10 mouse cellular contexts compared by ENCODE assay signal in genomic region chr19:4456227-4456626, GRCm38 (mm10). TPM values are rescaled to one million over a fixed set of nuclear protein-coding genes. Genes with fewer than 3 reads are reported as not detected.
DNase-seq lines count a peak whose midpoint lies in the region; ATAC-seq and TF ChIP-seq lines count a peak whose summit lies in the region.
"Had no signal": no experiment of that assay in that cellular context is flagged by ENCODE, and none has a peak within 500 bp of the region (broad histone marks: within the 10 kb centered on the region; RNA-seq: fewer than 3 reads in every experiment).

No protein-coding gene starts in this region.

- ATAC-seq in hindbrain, embryonic 11.5 days (ENCODE audit: low FRiP score) = no peak
- no peak for ATAC-seq in hindbrain, embryonic 16.5 days
- no peak for ATAC-seq in neural tube, embryonic 11.5 days (ENCODE audit: insufficient read depth, low FRiP score, low TSS enrichment)

- peak; percentile 80 for DNase-seq in hindbrain, embryonic 11.5 days (ENCODE audit: low spot score)
- peak; percentile 73 for DNase-seq in ES-E14 (ENCODE audit: low read depth, low spot score)
- peak; percentile 42 for DNase-seq in c-Kit-positive CD71-positive TER-119-negative erythroid progenitor cells, embryonic 14.5 days (ENCODE audit: low read depth)
- peak; percentile 27 for DNase-seq in gastrocnemius, postnatal 14 days
- DNase-seq in left cerebral cortex, postnatal 4 days = peak; percentile 59
- DNase-seq in neural tube, embryonic 11.5 days (ENCODE audit: low spot score) = peak; percentile 75
- peak; percentile 80 for DNase-seq in thymus, postnatal 4 days

- H3K9me3 ChIP-seq in hindbrain, embryonic 11.5 days (ENCODE audit: control insufficient read depth, low read length) = no peaks in the 10 kb centered on the region
- no peaks in the 10 kb centered on the region for H3K9me3 ChIP-seq in hindbrain, embryonic 16.5 days (ENCODE audit: control insufficient read depth, low read length)
- H3K9me3 ChIP-seq in ES-E14 (ENCODE audit: control insufficient read depth, insufficient read depth, low read depth, low read length) = no peaks in the 10 kb centered on the region
- H3K9me3 ChIP-seq in neural tube, embryonic 11.5 days (ENCODE audit: control insufficient read depth, low read length) = no peaks in the 10 kb centered on the region
- H3K9me3 ChIP-seq: embryonic facial prominence, embryonic 15.5 days had no signal

- H3K27ac ChIP-seq in hindbrain, embryonic 11.5 days (ENCODE audit: low read depth, low read length) = no peak overlapping the region
- no peak overlapping the region for H3K27ac ChIP-seq in hindbrain, embryonic 16.5 days (ENCODE audit: low read depth, low read length)
- H3K27ac ChIP-seq in ES-E14 (ENCODE audit: insufficient read depth, low read depth, low read length, poor library complexity, severe bottlenecking) = no peak overlapping the region
- H3K27ac ChIP-seq in neural tube, embryonic 11.5 days (ENCODE audit: low read depth, low read length) = no peak overlapping the region
- H3K27ac ChIP-seq: embryonic facial prominence, embryonic 15.5 days had no signal

- H3K4me3 ChIP-seq in hindbrain, embryonic 11.5 days (ENCODE audit: low read depth, low read length) = no peak overlapping the region
- H3K4me3 ChIP-seq in hindbrain, embryonic 16.5 days (ENCODE audit: low read length) = no peak overlapping the region
- H3K4me3 ChIP-seq in ES-E14 (ENCODE audit: insufficient read depth in 1 of 2, low read depth in 1 of 2, low read length in 2 of 2, poor library complexity in 1 of 2, severe bottlenecking in 1 of 2) = peak overlapping the region in 1 of 2 experiments; percentile 56; a peak in 2 of 4 replicates
- H3K4me3 ChIP-seq in neural tube, embryonic 11.5 days (ENCODE audit: low read depth, low read length) = no peak overlapping the region
- H3K4me3 ChIP-seq: embryonic facial prominence, embryonic 15.5 days had no signal

- no peaks in the 10 kb centered on the region; the same call in 1 of the 2 replicates for H3K4me1 ChIP-seq in hindbrain, embryonic 11.5 days (replicated peaks; ENCODE audit: control insufficient read depth, insufficient read depth, low read length)
- H3K4me1 ChIP-seq in hindbrain, embryonic 16.5 days (ENCODE audit: control insufficient read depth, insufficient read depth, low read depth, low read length) = 0 out of 2 replicates have a peak, but pooled peaks cover 3% of the 10 kb centered on the region
- peaks cover 2 to 15% of the 10 kb centered on the region in 2 experiments; a peak in 3 of 4 replicates for H3K4me1 ChIP-seq in ES-E14 (ENCODE audit: control insufficient read depth in 2 of 2, insufficient read depth in 2 of 2, low read length in 2 of 2, poor library complexity in 1 of 2)
- H3K4me1 ChIP-seq in neural tube, embryonic 11.5 days (ENCODE audit: control insufficient read depth, insufficient read depth, low read length) = no peaks in the 10 kb centered on the region

- no peak overlapping the region for H3K4me2 ChIP-seq in hindbrain, embryonic 11.5 days (replicated peaks; ENCODE audit: low read depth, low read length)
- no peak overlapping the region for H3K4me2 ChIP-seq in hindbrain, embryonic 16.5 days (ENCODE audit: low read length)
- no peak overlapping the region for H3K4me2 ChIP-seq in neural tube, embryonic 11.5 days (ENCODE audit: low read depth)
- H3K4me2 ChIP-seq: embryonic facial prominence, embryonic 15.5 days had no signal

- H3K36me3 ChIP-seq in hindbrain, embryonic 11.5 days (ENCODE audit: control insufficient read depth, insufficient read depth, low read length) = no peaks in the 10 kb centered on the region
- H3K36me3 ChIP-seq in hindbrain, embryonic 16.5 days (ENCODE audit: control insufficient read depth, insufficient read depth, low read length) = no peaks in the 10 kb centered on the region
- no peaks in the 10 kb centered on the region; the same call in 1 of the 2 replicates for H3K36me3 ChIP-seq in ES-E14 (ENCODE audit: control insufficient read depth, insufficient read depth, low read length, poor library complexity, severe bottlenecking)
- no peaks in the 10 kb centered on the region for H3K36me3 ChIP-seq in neural tube, embryonic 11.5 days (ENCODE audit: control insufficient read depth, insufficient read depth, low read length)
- H3K36me3 ChIP-seq: embryonic facial prominence, embryonic 15.5 days had no signal

- WGBS in hindbrain, embryonic 11.5 days = 13% methylated on average over 11 of the region's 11 CpGs
- 12% methylated on average over 11 of the region's 11 CpGs for WGBS in hindbrain, embryonic 16.5 days
- 12% methylated on average over 11 of the region's 11 CpGs for WGBS in neural tube, embryonic 11.5 days

- no peaks in the 10 kb centered on the region for H3K27me3 ChIP-seq in hindbrain, embryonic 11.5 days (ENCODE audit: control insufficient read depth, insufficient read depth, low read length)
- no peaks in the 10 kb centered on the region for H3K27me3 ChIP-seq in hindbrain, embryonic 16.5 days (replicated peaks; ENCODE audit: control insufficient read depth, insufficient read depth, low read length)
- no peaks in the 10 kb centered on the region for H3K27me3 ChIP-seq in neural tube, embryonic 11.5 days (ENCODE audit: control insufficient read depth, insufficient read depth, low read length)
- H3K27me3 ChIP-seq: embryonic facial prominence, embryonic 15.5 days had no signal

- intact Hi-C loops in gastrocnemius, postnatal 14 days (cut with DNase I; ENCODE audit: low total_unique reads) = no loop called here
- intact Hi-C loops in left cerebral cortex, postnatal 4 days (cut with DNase I) = no loop called here

- H3K9ac ChIP-seq in hindbrain, embryonic 11.5 days (ENCODE audit: low read depth, low read length) = no peak overlapping the region
- H3K9ac ChIP-seq in hindbrain, embryonic 16.5 days (ENCODE audit: low read depth, low read length) = no peak overlapping the region
- no peak overlapping the region for H3K9ac ChIP-seq in ES-E14 (ENCODE audit: insufficient read depth, low read depth, low read length, poor library complexity, severe bottlenecking)
- no peak overlapping the region for H3K9ac ChIP-seq in neural tube, embryonic 11.5 days (ENCODE audit: low read length)
- H3K9ac ChIP-seq: embryonic facial prominence, embryonic 15.5 days had no signal

- in situ Hi-C loops in ES-E14 (cut with MboI; ENCODE audit: low sequenced_read_pairs in 2 of 2, unreplicated experiment in 2 of 2) = no loop called here

TF ChIP-seq in ES-E14, 5 proteins besides CTCF, POLR2A, EP300 and RAD21:
- TF ChIP-seq MAFK (IDR thresholded peaks at IDR 0.05; ENCODE audit: insufficient read depth, low read depth, low read length) (no peak), CHD2 (IDR thresholded peaks at IDR 0.05; ENCODE audit: low read depth, low read length) (no peak), ZC3H11A (IDR thresholded peaks at IDR 0.05; ENCODE audit: borderline replicate concordance, low read depth, low read length) (no peak), ZNF384 (IDR thresholded peaks at IDR 0.05; ENCODE audit: low read depth, low read length) (no peak), HCFC1 (IDR thresholded peaks at IDR 0.05; ENCODE audit: borderline replicate concordance, insufficient read depth, low read length) (no peak)

RNA-seq across cellular contexts. Expression of gene Rhod, which starts 17.0 kb away (rescaled TPM):
- polyA plus RNA-seq in hindbrain, embryonic 11.5 days (2014; fragmentation: Nextera tagmentation; extraction: Ambion mirVana) = 14.0 and 15.2 TPM in 2 replicates
- 6.4 and 6.6 TPM in 2 replicates for polyA plus RNA-seq in hindbrain, embryonic 16.5 days (2015; fragmentation: Nextera tagmentation; extraction: Ambion mirVana)
- 10.9 and 15.5 TPM in 2 replicates for total RNA-seq in ES-E14 (2012; rRNA removed)
- 1 to 10 TPM; 1.0 to 2.0 TPM for total RNA-seq in gastrocnemius, postnatal 14 days (2021)
- total RNA-seq in left cerebral cortex, postnatal 4 days (2021) = 1 to 10 TPM; 1.1 to 2.0 TPM
- 17.1 and 17.4 TPM in 2 replicates for polyA plus RNA-seq in neural tube, embryonic 11.5 days (2014; fragmentation: Nextera tagmentation; extraction: Ambion mirVana)

RNA-seq across cellular contexts. Expression of gene Syt12, which starts 21.0 kb away (rescaled TPM):
- polyA plus RNA-seq in hindbrain, embryonic 11.5 days (2014; fragmentation: Nextera tagmentation; extraction: Ambion mirVana) = 0.91 and 0.99 TPM in 2 replicates
- polyA plus RNA-seq in hindbrain, embryonic 16.5 days (2015; fragmentation: Nextera tagmentation; extraction: Ambion mirVana) = 8.4 and 9.0 TPM in 2 replicates
- total RNA-seq in ES-E14 (2012; rRNA removed) = 0.58 and 1.1 TPM in 2 replicates
- total RNA-seq in gastrocnemius, postnatal 14 days (2021) = 1 to 10 TPM; 2.1 to 5.4 TPM
- total RNA-seq in left cerebral cortex, postnatal 4 days (2021) = 1 to 10 TPM; 4.4 to 5.3 TPM
- 0.58 and 1.8 TPM in 2 replicates for polyA plus RNA-seq in neural tube, embryonic 11.5 days (2014; fragmentation: Nextera tagmentation; extraction: Ambion mirVana)

RNA-seq across cellular contexts. Expression of gene 2010003K11Rik, which starts 42.2 kb away (rescaled TPM):
- not detected in 2 replicates for polyA plus RNA-seq in hindbrain, embryonic 11.5 days (2014; fragmentation: Nextera tagmentation; extraction: Ambion mirVana)
- not detected in 2 replicates for polyA plus RNA-seq in hindbrain, embryonic 16.5 days (2015; fragmentation: Nextera tagmentation; extraction: Ambion mirVana)
- not detected in 2 replicates for total RNA-seq in ES-E14 (2012; rRNA removed)
- not detected for total RNA-seq in gastrocnemius, postnatal 14 days (2021)
- total RNA-seq in left cerebral cortex, postnatal 4 days (2021) = not detected
- not detected in 2 replicates for polyA plus RNA-seq in neural tube, embryonic 11.5 days (2014; fragmentation: Nextera tagmentation; extraction: Ambion mirVana)
- polyA plus RNA-seq: embryonic facial prominence, embryonic 15.5 days; stomach, embryonic 14.5 days had no signal

RNA-seq across cellular contexts. Expression of gene Pcx, which starts 54.0 kb away (rescaled TPM):
- polyA plus RNA-seq in hindbrain, embryonic 11.5 days (2014; fragmentation: Nextera tagmentation; extraction: Ambion mirVana) = 11.8 and 13.4 TPM in 2 replicates
- polyA plus RNA-seq in hindbrain, embryonic 16.5 days (2015; fragmentation: Nextera tagmentation; extraction: Ambion mirVana) = 52.5 and 53.2 TPM in 2 replicates
- 35.6 and 44.6 TPM in 2 replicates for total RNA-seq in ES-E14 (2012; rRNA removed)
- 10 to 100 TPM; 16.1 to 17.4 TPM for total RNA-seq in gastrocnemius, postnatal 14 days (2021)
- 10 to 100 TPM; 42.6 to 44.2 TPM for total RNA-seq in left cerebral cortex, postnatal 4 days (2021)
- 19.3 and 19.6 TPM in 2 replicates for polyA plus RNA-seq in neural tube, embryonic 11.5 days (2014; fragmentation: Nextera tagmentation; extraction: Ambion mirVana)

RNA-seq across cellular contexts. Expression of gene Kdm2a, which starts 58.1 kb away (rescaled TPM):
- polyA plus RNA-seq in hindbrain, embryonic 11.5 days (2014; fragmentation: Nextera tagmentation; extraction: Ambion mirVana) = 42.1 and 44.0 TPM in 2 replicates
- 29.8 and 34.8 TPM in 2 replicates for polyA plus RNA-seq in hindbrain, embryonic 16.5 days (2015; fragmentation: Nextera tagmentation; extraction: Ambion mirVana)
- 45.6 and 51.5 TPM in 2 replicates for total RNA-seq in ES-E14 (2012; rRNA removed)
- 10 to 100 TPM; 27.7 to 29.0 TPM for total RNA-seq in gastrocnemius, postnatal 14 days (2021)
- 10 to 100 TPM; 71.2 to 80.9 TPM for total RNA-seq in left cerebral cortex, postnatal 4 days (2021)
- polyA plus RNA-seq in neural tube, embryonic 11.5 days (2014; fragmentation: Nextera tagmentation; extraction: Ambion mirVana) = 44.1 and 47.2 TPM in 2 replicates

Comparison
In these comparisons a context has a peak if more than half of its experiments do, and no peak if none do; other contexts are left out.
1. DNase-seq: peak in every context shown above with its lines; median percentile 80 in hindbrain, embryonic 11.5 days; 80 in thymus, postnatal 4 days; 75 in neural tube, embryonic 11.5 days; 73 in ES-E14; 59 in left cerebral cortex, postnatal 4 days; 42 in c-Kit-positive CD71-positive TER-119-negative erythroid progenitor cells, embryonic 14.5 days; 27 in gastrocnemius, postnatal 14 days.